Mouse (Mus musculus) liver (tissue): ENCODE measurements around the gene Pacsin1.

ENCODE experiments used
- DNase-seq: peaks from one replicate; pipeline ENCODE4 v3.0.0-alpha.2; 2020; ENCODE audit warnings: mixed read lengths

The Pacsin1 gene

DNA sequence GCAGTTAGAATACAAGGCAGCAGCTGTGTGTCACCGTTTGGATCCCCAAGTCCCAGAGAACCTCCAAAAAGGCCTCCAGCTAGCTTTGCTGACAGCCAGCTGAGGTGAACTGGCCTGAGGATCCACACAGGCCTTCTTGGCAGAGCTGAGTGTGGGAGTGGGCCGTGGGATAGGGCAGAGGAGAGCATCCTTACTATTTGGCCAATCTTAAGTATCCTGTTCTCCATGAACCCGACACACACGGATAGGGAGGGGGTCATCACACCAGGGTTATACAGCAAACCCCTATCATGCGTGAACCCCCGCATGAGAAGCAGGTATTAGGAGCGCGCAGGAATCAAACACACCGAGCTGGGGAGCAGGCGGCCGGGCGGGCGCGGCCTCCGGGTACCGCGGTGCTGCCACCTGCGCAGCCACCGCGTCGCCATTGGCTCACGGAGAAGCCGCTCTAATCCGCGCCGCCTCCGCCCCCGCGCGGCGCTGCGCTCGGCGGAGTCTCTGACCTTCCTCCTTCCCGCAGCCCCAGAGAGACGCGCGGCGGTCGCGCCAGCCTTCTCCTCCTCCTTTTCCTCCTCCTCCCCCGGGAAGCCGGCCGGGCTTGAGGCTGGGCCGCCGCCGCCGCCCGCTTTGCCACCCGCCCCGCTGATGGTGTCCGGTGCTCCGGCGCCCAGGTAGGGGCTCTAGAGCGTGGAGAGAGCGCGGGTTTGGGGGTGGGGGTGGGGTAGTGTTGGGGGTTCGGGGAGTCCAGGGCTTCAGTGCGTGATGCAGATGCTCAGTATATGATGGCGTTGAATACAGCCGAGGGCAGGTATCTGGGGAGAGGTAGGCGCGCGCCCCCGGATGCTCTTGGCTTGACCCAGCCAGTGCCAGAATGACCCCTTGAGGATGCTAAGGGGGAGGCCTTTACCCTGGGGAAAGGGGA lies at the start of gene Pacsin1:
Gene Pacsin1, plus strand, starts transcription at position 421 of the 922 bp plus-strand sequence.
- no peak for DNase-seq

- no peak for DNase-seq
Observed at GRCm38 (mm10) chr17:27609576-27609975, 45.7 kb upstream of the Pacsin1 start.

DNA sequence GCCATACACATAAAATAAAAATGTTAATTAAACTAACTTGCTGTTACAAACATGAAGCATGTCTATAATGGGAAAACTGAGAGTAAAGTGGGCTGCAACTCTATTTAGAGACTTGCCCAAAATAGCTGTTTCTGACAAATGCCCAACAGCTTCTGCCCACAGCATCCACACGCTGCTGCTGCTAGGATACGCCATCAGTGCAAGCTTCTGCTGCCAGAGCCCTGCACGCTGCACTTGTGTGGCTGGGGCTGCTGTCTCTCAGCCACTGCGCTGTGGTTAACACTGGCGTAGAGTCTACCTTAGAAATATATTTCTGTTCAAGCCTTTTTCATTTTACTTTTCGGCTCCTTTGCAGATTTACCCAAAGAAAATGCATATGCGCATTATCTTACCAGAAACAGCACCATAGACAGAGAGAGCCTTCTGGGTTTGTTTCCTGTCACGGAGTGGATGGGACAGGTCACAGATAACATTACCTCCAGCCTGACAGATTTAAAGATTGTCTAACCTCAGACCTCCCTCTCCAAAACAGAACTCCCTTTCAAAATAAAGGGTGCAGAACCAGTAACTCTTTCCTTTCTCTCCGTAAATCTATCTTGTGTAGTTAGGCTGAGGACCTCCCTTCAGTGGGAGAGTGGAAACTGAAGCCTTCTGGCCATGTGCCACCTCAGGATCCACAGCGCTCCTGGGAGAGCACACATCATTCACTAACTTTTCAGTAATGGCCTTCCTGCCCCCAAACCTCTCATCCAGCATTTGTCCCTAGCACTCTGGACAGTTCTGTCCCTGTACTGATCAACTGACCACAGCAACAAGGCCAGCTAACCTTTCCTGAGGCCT lies 44.4 kb upstream of the Pacsin1 start:
- DNase-seq: no peak

DNA sequence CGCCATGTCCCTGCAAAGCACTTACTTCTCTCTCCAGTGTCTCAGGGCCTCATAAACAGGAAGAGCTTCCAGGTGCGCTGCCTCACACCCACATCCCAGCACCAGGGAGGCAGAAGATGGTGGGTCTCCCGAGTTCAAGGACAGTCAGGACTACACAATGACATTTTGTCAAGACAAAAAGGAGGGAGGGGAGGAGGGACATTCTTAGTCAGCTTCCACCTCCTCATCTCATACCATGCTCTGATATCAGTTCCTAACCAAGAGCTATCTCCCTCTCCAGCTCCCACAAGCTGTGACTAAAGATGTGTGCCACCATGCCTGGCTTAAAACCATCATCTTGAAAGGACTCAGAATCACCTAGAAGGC lies 43.8 kb upstream of the Pacsin1 start:
- no peak for DNase-seq

- DNase-seq: no peak
Observed at GRCm38 (mm10) chr17:27611994-27612393, 43.3 kb upstream of the Pacsin1 start.

DNA sequence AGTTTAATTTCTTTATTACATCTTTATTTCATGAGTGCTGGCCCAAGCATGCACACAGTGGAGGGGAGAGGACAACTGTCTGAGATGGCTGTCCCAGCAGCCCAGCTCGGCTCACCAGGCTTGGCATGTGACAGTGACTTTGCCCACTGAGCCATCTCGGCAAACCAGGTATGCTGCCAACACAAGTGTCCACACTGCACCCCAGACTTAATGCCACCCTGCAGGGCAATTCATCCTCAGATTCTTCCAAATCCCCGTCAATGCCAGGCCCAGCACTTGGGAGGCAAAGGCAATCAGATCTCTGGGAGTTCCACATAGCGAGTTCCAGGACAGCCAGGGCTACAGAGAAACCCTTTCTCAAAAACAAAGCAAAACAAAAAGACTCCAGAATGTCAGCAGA lies 42.3 kb upstream of the Pacsin1 start:
- DNase-seq: no peak

- no peak for DNase-seq
Observed at GRCm38 (mm10) chr17:27615388-27615787, 39.9 kb upstream of the Pacsin1 start.

GRCm38 (mm10) chr17:27621161-27621560 lies 34.1 kb upstream of the Pacsin1 start:
- no peak for DNase-seq

- DNase-seq: no peak
Observed at GRCm38 (mm10) chr17:27621705-27622531, 33.4 kb upstream of the Pacsin1 start.

- peak; percentile 79 for DNase-seq
Observed at GRCm38 (mm10) chr17:27622611-27623359, 32.5 kb upstream of the Pacsin1 start.

DNA sequence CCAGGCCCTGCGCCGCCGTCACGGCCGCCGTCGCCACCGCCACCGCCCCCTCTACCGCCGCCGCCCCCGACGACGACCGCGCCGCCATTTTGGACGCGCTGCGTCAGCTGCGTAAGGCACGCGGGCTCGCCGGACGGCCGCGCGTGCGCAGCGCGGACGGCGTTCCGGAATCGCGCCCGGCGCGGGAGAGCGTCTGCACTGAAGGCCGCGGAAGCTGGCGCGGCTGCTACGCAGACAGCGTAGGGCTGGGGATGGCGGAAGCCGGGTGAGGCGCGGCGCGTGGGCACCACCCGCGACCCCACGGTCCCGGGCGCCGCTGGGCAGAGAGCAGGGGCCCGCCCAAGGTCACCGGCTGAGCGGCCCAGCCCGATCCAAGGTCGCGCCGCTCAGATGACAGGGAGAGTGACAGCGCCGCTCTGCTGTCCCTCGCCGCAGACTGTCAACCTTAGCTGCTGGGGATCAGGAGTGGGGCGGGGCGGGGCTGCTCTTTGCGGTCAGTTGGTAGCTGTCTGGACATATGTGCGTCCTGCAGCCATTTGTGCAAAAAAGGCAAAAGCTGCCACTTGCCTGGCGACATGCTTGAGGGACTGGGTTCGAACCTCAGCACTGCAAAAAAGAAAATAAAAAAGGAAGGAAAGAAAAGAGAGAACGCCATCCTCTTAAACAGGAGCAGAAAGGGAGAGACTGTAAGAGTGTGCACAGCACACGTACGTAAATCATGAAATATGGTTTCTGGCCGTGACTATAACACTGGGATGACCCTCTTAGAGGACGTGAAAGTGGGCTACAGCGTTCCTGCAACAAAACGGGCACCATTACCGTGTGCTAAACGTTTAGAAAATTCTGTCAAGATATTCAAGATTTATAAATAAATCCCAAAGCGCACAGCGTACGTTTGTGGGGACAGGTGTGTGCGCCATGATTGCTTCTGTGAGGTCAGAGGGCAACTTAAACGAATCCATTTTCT lies 31.7 kb upstream of the Pacsin1 start, which contains the start of gene Nudt3:
Gene Nudt3, minus strand, starts transcription at position 136 of the 967 bp plus-strand sequence.
- DNase-seq: peak; percentile 89

GRCm38 (mm10) chr17:27625455-27626251 lies 29.7 kb upstream of the Pacsin1 start:
- no peak for DNase-seq

GRCm38 (mm10) chr17:27626681-27627080 lies 28.6 kb upstream of the Pacsin1 start:
- no peak for DNase-seq

- DNase-seq: no peak
Observed at GRCm38 (mm10) chr17:27627451-27627850, 27.9 kb upstream of the Pacsin1 start.

DNA sequence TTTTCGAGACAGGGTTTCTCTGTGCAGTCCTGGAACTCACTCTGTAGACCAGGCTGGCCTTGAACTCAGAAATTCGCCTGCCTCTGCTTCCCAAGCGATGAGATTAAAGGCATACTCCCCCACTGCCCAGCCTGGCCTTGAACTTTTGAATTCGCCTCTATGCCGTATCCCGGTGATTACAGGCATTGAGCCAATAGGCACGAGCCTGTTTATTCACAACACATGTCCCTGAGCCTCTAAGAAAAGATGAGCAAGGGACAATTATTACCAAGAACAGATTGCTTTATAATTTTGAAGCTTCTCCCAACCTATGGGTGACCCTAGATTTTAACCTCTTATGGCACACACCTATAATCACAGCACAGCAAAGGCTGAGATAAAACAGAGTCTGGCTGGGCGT lies 26.9 kb upstream of the Pacsin1 start:
- no peak for DNase-seq

GRCm38 (mm10) chr17:27629249-27630020 lies 25.9 kb upstream of the Pacsin1 start:
- peak; percentile 82 for DNase-seq

DNA sequence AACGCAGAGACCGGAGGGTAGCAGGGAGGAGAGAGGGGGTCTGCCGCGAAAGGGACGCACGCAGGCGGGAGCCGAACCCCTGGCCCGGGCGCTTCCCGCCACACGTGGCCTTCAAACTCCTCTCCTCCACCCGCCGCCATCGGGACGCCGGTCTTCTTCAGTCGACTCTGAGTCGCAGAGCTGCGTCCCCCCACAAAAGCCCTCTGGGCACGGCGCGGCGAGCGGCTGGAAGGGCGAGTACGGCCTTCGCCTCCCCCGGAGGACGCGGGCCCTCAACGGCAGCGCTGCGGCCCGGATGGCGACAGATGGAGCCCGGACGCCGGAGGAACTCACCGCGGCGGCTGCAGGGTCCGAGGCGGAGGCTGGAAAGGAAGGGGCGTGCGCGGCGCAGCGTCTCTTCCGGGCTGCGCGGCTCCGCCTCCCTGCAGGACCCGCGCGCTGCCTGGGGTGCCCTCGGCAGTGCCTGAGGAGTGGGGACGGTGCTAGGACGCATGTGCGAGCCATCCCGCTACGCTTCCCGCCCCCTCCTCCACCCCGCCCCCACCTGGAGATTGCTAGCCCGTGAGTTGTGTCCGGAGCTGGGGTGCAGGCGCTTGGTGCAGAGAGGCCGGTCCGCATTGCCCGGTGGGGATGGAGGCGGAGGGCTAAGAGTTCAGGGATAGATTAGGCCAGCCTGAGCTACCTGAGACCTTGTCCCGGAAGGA lies 20.3 kb upstream of the Pacsin1 start, which contains the start of gene RPS10-NUDT3:
Gene RPS10-NUDT3, minus strand, starts transcription at position 352 of the 704 bp plus-strand sequence.
- DNase-seq: peak; percentile 95

GRCm38 (mm10) chr17:27635575-27635903 lies 19.8 kb upstream of the Pacsin1 start:
- peak; percentile 49 for DNase-seq
